ENCODE assay signal across 8 mouse cellular contexts in the genomic region with DNA sequence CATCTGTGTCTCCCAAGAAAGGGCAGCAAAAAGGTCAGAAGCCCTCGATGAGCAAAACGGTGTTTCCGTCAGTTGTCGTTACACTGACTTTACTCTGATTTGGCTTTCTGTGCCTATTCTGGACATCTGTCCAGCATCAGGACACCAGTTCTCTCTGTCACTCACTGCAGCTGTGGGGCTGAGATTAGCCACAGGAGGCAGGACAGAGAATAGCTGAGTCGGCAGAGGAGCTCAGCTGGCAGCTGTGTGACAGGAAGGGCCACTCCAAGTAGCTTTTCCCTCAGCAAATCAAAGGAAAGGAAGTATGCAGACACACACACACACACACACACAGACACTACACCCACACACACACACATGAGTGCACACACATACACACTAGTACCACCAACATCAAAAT. TPM values are rescaled to one million over a fixed set of nuclear protein-coding genes. Genes with fewer than 3 reads are reported as not detected.
DNase-seq lines count a peak whose midpoint lies in the region; ATAC-seq and TF ChIP-seq lines count a peak whose summit lies in the region.

No protein-coding gene starts in this region.

- no peaks in the 10 kb centered on the region for H3K9me3 ChIP-seq in forebrain, embryonic 14.5 days (replicated peaks; ENCODE audit: control insufficient read depth, low read length)
- H3K9me3 ChIP-seq in forebrain, embryonic 13.5 days (replicated peaks) = no peaks in the 10 kb centered on the region
- H3K9me3 ChIP-seq in kidney, postnatal 0 days (replicated peaks; ENCODE audit: low read length) = no peaks in the 10 kb centered on the region
- no peaks in the 10 kb centered on the region for H3K9me3 ChIP-seq in stomach, embryonic 14.5 days (ENCODE audit: control insufficient read depth, low read depth, low read length)

- DNase-seq in forebrain, embryonic 14.5 days (ENCODE audit: low spot score) = peak; percentile 4
- peak; percentile 32 to 44 for DNase-seq in right cerebral cortex, postnatal 10 days (ENCODE audit: low spot score in 2 of 2)
- no peak for DNase-seq in right cerebral cortex, postnatal 36 days (ENCODE audit: low spot score in 2 of 2)
- DNase-seq in kidney, postnatal 0 days (ENCODE audit: low spot score) = peak; percentile 23
- no peak for DNase-seq in cerebellum, adult 9-11 months
- no peak for DNase-seq in layer of hippocampus, postnatal 25 days (ENCODE audit: extremely low spot score in 1 of 2, low spot score in 1 of 2)

- no peaks in the 10 kb centered on the region for H3K4me1 ChIP-seq in forebrain, embryonic 14.5 days (ENCODE audit: control insufficient read depth, insufficient read depth, low read length)
- no peaks in the 10 kb centered on the region for H3K4me1 ChIP-seq in forebrain, embryonic 13.5 days
- H3K4me1 ChIP-seq in kidney, postnatal 0 days (replicated peaks; ENCODE audit: insufficient read depth, low read length) = no peaks in the 10 kb centered on the region
- no peaks in the 10 kb centered on the region for H3K4me1 ChIP-seq in stomach, embryonic 14.5 days (ENCODE audit: control insufficient read depth, insufficient read depth, low read length)

- no peak for ATAC-seq in forebrain, embryonic 14.5 days
- no peak for ATAC-seq in forebrain, embryonic 13.5 days
- ATAC-seq in kidney, postnatal 0 days (replicated peaks; ENCODE audit: low FRiP score, low read depth) = no peak
- 0 out of 2 replicates have a peak, but pooled peaks have one; percentile 42 for ATAC-seq in stomach, embryonic 14.5 days (ENCODE audit: insufficient number of reproducible peaks, insufficient read depth, low FRiP score, low read depth)

- no peak overlapping the region for H3K27ac ChIP-seq in forebrain, embryonic 14.5 days (ENCODE audit: low read depth, low read length)
- H3K27ac ChIP-seq in forebrain, embryonic 13.5 days = no peak overlapping the region
- no peak overlapping the region for H3K27ac ChIP-seq in kidney, postnatal 0 days
- H3K27ac ChIP-seq in stomach, embryonic 14.5 days (ENCODE audit: low read length) = no peak overlapping the region

- no peak overlapping the region for H3K4me2 ChIP-seq in forebrain, embryonic 14.5 days (ENCODE audit: low read length)
- H3K4me2 ChIP-seq in forebrain, embryonic 13.5 days = no peak overlapping the region
- no peak overlapping the region for H3K4me2 ChIP-seq in kidney, postnatal 0 days (ENCODE audit: low read length)
- H3K4me2 ChIP-seq in stomach, embryonic 14.5 days (replicated peaks; ENCODE audit: low read depth, low read length) = no peak overlapping the region

- no peaks in the 10 kb centered on the region for H3K36me3 ChIP-seq in forebrain, embryonic 14.5 days (ENCODE audit: control insufficient read depth, insufficient read depth, low read length)
- no peaks in the 10 kb centered on the region for H3K36me3 ChIP-seq in forebrain, embryonic 13.5 days (ENCODE audit: poor library complexity, severe bottlenecking)
- no peaks in the 10 kb centered on the region for H3K36me3 ChIP-seq in kidney, postnatal 0 days (ENCODE audit: insufficient read depth, low read length)
- no peaks in the 10 kb centered on the region for H3K36me3 ChIP-seq in stomach, embryonic 14.5 days (ENCODE audit: control insufficient read depth, insufficient read depth, low read length)

- H3K9ac ChIP-seq in forebrain, embryonic 14.5 days (ENCODE audit: low read length) = no peak overlapping the region
- H3K9ac ChIP-seq in forebrain, embryonic 13.5 days = no peak overlapping the region
- H3K9ac ChIP-seq in kidney, postnatal 0 days (ENCODE audit: low read depth, low read length) = no peak overlapping the region
- H3K9ac ChIP-seq in stomach, embryonic 14.5 days (replicated peaks; ENCODE audit: low read depth, low read length) = no peak overlapping the region

- 0 out of 2 replicates have a peak, but pooled peaks have one; percentile 19 for TF ChIP-seq CTCF in kidney, postnatal 0 days (IDR thresholded peaks at IDR 0.05; ENCODE audit: low read depth)

- 70% methylated on average over 5 of the region's 5 CpGs for WGBS in forebrain, embryonic 14.5 days
- 62% methylated on average over 5 of the region's 5 CpGs for WGBS in forebrain, embryonic 13.5 days
- 32% methylated on average over 5 of the region's 5 CpGs for WGBS in kidney, postnatal 0 days
- WGBS in stomach, embryonic 14.5 days = 30% methylated on average over 5 of the region's 5 CpGs

- H3K4me3 ChIP-seq in forebrain, embryonic 14.5 days (ENCODE audit: low read depth, low read length) = no peak overlapping the region
- H3K4me3 ChIP-seq in forebrain, embryonic 13.5 days = no peak overlapping the region
- no peak overlapping the region for H3K4me3 ChIP-seq in kidney, postnatal 0 days (replicated peaks; ENCODE audit: low read depth, low read length)
- no peak overlapping the region for H3K4me3 ChIP-seq in stomach, embryonic 14.5 days (ENCODE audit: low read depth, low read length)

- no peaks in the 10 kb centered on the region for H3K27me3 ChIP-seq in forebrain, embryonic 14.5 days (replicated peaks; ENCODE audit: control insufficient read depth, insufficient read depth, low read length)
- no peaks in the 10 kb centered on the region for H3K27me3 ChIP-seq in forebrain, embryonic 13.5 days
- H3K27me3 ChIP-seq in kidney, postnatal 0 days (ENCODE audit: insufficient read depth, low read length) = no peaks in the 10 kb centered on the region
- H3K27me3 ChIP-seq in stomach, embryonic 14.5 days (ENCODE audit: control insufficient read depth, insufficient read depth, low read length) = no peaks in the 10 kb centered on the region

RNA-seq across cellular contexts. Expression of a gene that starts 46.0 kb away (rescaled TPM):
- 21.3 and 23.0 TPM in 2 replicates for polyA plus RNA-seq in forebrain, embryonic 14.5 days (2014; fragmentation: Nextera tagmentation; extraction: Ambion mirVana)
- 15.4 and 17.1 TPM in 2 replicates for polyA plus RNA-seq in forebrain, embryonic 13.5 days (2015; fragmentation: Nextera tagmentation; extraction: Ambion mirVana)
- 8.0 and 8.5 TPM in 2 replicates for polyA plus RNA-seq in kidney, postnatal 0 days (2015; fragmentation: Nextera tagmentation; extraction: Ambion mirVana)
- 9.6 and 10.2 TPM in 2 replicates for polyA plus RNA-seq in stomach, embryonic 14.5 days (2014; fragmentation: Nextera tagmentation; extraction: Ambion mirVana)
- 10 to 100 TPM; 45.2 to 45.7 TPM for total RNA-seq in layer of hippocampus, postnatal 25 days (2021)

Comparison
In these comparisons a context has a peak if more than half of its experiments do, and no peak if none do; other contexts are left out.
1. DNase-seq: peak in forebrain, embryonic 14.5 days (single experiment), right cerebral cortex, postnatal 10 days (2 of 2) and kidney, postnatal 0 days (single experiment); none in right cerebral cortex, postnatal 36 days (0 of 2), cerebellum, adult 9-11 months (single experiment) and layer of hippocampus, postnatal 25 days (0 of 2).